Mouse (Mus musculus) CH12F3 (cell line): ENCODE results near the gene Sec1.

ENCODE experiments used
- in situ Hi-C: fragments of 300-500 bp; cut with MboI; formaldehyde crosslinking; loops from 2 replicates; pipeline ENCODE4 v1.14.3; 2020; ENCODE audit warnings: low sequenced_read_pairs

Gene Sec1

DNA sequence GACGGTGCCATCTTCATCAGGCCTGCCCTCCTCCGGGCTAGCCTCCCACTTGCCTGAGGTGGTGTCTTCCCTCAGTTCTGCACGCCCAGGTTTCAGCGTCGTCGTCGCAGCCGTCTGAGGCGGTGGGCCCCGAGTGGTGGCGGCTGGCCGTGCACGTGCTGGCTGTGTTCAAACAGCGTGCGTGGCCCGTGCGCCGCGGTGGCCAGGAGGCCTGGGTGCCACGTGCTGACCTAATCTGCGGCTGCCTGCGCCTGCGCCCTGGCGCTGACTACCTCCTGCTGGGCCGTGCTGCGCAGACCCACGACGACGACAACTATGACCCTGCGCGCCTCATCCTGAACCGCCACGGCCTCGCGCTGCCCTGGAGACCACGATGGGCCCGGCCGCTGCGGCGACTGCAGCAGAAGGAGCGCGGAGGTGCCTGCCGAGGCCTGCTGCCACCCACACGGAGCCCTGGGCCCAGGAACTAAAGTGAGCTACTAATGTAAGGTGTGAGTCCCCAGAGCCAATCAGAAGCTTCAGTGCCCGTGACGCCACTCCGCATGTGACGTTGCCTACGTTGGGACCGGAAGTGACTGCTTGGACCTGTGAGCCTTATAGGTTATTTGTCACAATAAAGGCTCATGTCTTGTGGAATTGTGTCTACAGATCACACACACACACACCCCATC lies at the start of gene Sec1:
Gene Sec1 (minus strand): TSS at position 482 of the 671 bp plus-strand sequence.
- in situ Hi-C loops, result no loop called here

DNA sequence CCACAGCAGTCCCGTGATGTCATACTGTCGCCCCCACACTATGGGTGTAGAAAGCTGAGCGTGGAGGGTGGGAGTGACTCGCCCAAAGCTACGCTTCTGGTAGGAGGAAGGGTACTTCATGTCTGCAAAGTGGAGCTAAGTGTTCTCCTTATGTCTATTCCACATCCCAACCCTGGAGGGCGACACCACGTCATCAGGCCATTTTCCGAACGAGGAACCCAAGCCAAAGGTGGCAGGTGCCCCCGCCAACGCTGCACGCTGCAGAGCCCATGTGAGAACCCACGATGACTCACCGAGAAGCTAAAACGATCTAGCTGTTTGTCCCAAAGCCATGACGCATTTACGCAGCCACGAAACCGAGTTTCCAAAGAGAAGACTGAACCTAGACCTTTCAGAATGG lies 48.1 kb upstream of the Sec1 start:
- in situ Hi-C loops, result loop anchor here (5.0 to 10.0 kb wide), 2 partner anchors 35 to 192 kb away; no protein-coding TSS in a partner anchor

DNA sequence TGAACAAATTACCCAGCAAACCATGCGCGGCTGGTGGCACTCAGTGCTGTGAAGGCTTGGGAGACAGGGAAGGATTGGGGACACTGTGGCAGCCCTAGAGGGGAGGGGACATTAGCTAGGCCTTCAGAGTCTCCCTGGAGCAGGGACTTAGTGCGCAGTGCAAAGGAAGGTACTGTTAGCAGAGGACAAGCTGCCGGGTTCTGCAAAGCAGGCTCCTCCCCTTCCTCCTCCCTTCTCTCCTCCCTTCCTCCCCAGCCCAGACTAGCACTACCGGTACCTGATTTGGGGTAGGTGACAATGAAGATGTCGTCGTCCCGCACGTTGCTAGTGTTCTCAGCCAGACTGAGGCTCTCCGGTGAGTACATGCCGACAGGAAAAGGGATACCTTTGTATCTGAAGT lies 47.6 kb upstream of the Sec1 start:
- in situ Hi-C loops, result loop anchor here (5.0 to 10.0 kb wide), 2 partner anchors 36 to 193 kb away; no protein-coding TSS in a partner anchor

DNA sequence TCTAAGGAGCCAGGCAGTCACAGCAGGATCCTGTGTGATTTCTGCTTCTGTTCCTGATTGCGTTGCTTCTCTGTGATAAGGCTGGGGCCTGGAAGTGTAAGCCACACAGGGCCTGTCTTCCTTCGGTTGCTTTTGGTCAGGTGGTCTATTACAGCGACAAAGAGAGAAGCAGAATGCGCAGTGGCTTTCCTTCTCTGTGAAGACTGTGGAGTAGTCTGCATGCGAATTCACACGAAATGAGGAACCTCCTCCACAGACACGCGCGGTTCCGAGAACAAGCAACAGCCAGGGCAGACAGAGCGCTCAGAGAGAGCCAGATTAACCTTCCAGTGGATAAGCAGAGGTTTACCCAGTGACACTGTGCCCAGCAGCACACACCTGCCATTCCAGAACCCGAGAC lies 47.1 kb upstream of the Sec1 start:
- in situ Hi-C loops, result loop anchor here (5.0 to 10.0 kb wide), 2 partner anchors 36 to 193 kb away; no protein-coding TSS in a partner anchor

DNA sequence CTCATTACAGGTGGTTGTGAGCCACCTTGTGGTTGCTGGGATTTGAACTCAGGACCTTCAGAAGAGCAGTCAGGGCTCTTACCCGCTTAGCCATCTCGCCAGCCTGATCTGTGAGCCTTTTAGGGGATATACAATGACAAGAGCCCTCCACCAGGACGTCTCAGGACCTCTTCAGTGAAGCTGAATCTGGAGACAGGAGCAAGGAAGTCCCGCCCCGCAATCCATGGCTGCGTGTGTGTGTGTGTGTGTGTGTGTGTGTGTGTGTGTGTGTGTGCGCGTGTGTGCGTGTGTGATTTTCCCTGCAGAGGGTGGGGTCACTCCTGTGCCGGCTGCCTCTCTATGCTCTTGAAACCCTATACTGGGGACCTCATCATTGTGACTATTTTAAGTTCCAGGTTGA lies 45.6 kb upstream of the Sec1 start:
- in situ Hi-C loops, result loop anchor here (5.0 to 10.0 kb wide), 2 partner anchors 37 to 195 kb away; no protein-coding TSS in a partner anchor

DNA sequence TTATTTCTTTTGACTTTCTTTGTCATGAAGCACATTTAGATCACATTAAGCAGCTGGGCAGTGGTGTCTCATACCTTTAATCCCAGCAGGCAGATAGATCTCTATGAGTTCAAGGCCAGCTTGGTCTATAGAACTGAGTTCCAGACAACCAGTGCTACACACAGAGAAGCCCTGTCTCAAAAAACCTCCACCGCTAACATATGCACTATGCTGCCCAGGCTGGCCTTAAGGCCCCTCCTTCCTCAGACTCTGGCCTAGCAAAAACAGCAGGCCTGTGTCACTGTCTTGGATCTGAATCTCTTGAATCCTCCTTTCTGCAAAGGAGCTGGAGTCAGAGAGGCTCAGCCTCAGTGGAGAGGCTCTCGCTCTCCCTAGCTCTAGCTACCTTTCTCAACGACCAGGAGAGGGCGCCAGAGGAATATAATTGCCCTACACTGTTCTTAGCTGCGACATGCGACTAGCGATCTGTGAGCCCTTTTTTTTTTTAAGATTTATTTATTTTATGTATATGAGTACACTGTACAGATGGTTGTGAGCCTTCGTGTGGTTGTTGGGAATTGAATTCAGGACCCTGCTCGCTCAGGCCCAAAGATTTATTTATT lies 45.1 kb upstream of the Sec1 start:
- in situ Hi-C loops, result no loop called here

DNA sequence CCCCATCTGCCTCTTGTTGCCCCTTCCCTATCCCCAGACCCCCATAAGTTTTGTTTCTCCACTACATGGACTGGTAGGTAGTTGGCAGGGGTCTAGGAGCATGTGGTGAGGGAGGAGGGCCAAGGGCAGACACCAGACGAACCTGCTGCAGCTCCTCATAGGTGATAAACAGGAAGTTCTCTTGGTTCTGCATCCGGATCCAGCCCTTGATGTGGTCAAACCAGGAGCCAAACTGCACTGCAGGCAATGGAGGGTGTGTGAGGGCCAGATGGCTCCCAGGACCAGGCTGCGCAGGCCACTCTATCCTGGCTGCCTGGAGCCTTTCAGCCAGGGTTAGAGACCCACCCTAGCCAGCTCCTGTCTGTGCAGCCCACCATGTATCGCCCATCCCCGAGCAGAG lies 39.3 kb upstream of the Sec1 start:
- in situ Hi-C loops, result loop anchor here (5.0 kb wide), 1 partner anchor 69 kb away; no protein-coding TSS in a partner anchor

DNA sequence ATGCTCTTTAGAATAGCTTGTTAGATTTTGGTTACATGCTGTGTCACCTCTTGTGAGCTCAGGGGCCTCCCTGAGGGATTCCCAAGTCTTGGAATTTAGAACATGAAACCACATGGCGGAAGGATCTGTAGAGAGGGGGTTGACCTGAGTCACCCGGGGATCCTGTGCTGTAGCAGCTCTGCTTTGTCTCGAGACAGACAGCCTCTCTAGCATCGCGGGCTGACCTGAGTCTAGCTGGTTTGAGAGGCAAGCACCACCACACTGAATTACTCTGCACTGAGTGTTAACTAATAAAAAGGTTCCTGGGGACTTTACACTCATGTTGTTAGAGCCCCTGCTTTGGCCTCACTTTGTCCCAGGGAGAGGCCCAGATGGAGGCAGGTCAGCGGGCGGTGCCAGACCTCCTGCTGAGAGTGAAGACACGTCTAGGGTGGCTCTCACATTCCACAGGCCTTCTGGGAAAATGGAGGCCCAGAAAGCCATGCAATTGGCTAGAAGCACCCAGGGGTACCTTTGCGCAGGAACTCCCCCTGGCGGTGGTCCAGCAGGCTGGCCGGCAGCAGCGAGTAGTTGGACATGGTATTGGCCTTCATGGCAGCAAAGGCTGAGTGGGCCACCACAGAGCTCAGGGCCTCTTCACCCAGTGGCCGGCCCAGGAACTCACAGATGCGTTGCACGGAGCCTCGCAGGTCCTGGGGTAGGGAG lies 36.7 kb upstream of the Sec1 start:
- in situ Hi-C loops, result loop anchor here (5.0 kb wide), 1 partner anchor 71 kb away; no protein-coding TSS in a partner anchor

DNA sequence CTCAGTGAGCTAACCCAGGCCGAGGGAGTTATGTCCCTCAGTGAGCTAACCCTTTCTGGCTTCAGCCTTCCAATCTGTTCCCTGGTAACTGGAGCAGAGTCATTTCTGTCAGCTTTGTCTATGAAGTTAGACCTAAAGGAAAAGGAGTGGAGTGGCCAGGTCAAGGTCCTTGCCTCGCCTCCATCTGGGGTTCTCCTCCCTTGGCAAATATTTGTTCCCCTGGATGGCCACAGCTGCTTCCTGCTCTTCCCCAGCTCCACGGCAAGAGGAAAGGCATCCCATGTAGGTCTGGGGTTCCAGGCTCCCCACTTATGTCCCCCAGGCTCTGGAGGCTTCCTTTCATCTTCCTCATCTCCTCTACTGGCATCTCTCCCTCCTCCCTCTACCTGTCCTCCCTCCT lies 33.4 kb upstream of the Sec1 start:
- in situ Hi-C loops, result no loop called here

DNA sequence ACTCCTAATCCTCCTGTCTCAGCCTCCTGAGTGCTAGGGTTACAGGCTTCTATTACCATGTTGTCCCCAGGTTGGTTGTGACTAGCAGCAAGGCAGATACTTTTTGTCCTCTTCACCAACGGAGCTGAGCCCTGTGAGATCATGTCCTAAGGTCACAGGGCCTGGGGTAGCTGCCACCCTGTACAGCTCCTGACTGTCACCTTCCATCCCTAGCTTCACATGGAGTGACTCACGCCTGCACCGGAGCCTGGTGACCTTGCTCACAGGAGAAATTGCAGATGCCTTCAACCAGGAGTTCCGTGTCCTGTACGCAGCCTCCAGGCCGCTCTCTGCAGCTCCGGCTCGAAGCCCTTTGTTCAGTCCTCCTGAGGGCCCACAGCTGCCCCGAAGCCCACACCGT lies 32.2 kb upstream of the Sec1 start:
- in situ Hi-C loops, result no loop called here

DNA sequence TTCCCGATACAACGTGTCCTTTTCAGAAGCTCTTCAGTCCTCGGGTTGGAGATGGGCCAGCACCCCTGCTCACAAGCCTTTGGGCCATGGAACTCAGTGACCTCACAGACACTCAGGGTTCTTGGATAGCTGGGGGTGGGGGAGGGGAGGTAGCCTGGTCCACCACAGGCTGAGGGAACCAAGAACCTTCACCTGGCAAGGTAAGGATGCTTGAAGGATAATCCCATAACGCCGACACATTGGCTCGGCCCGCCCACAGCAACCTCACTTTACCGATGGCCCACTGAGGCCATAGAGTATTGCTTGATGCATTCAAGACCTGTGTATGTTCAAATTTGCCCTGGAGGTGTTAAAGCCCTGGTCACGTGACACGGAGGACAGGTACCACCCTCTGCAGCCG lies 31.5 kb upstream of the Sec1 start, which contains the start of gene Spaca4:
Gene Spaca4 (minus strand): TSS at position 101 of the 400 bp plus-strand sequence.
- in situ Hi-C loops, result no loop called here

DNA sequence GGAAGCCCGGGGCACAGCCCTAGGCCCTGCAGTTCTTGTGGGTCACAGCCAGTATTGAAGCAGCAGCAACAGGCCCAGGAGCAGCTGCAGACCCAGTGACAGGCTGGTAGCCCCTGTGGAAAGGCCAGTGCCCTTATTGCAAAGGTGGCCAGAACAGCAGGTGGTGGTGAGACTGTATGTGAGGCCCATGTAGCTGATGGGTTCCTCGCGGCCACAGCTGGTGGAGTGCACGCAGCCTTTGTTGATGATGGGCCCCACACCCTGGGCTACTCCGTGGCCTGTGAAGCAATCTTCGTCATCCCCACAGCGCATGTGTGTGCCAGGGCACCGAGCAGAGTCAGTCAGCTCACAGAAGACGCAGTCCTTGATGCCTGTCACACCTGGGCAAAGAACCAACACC lies 30.9 kb upstream of the Sec1 start:
- in situ Hi-C loops, result no loop called here

DNA sequence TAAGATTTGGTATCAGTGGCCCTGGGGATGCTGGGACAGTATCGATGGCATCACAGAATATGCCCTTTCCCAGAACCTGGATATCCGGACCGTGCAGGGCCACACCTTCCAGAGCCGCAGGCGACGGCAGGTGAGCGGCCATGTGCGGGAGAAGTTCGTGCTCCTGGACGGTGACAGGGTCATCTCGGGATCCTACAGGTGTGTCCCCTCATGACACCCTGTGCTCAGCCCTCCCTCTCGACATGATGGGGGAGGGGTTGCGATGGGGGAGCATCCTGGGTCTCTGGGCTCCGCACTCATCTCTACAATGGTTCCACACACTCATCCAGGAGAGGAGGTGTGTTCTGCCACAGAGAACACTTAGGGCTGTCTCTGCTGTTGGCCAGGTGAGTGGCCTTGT lies 29.6 kb upstream of the Sec1 start:
- in situ Hi-C loops, result no loop called here

DNA sequence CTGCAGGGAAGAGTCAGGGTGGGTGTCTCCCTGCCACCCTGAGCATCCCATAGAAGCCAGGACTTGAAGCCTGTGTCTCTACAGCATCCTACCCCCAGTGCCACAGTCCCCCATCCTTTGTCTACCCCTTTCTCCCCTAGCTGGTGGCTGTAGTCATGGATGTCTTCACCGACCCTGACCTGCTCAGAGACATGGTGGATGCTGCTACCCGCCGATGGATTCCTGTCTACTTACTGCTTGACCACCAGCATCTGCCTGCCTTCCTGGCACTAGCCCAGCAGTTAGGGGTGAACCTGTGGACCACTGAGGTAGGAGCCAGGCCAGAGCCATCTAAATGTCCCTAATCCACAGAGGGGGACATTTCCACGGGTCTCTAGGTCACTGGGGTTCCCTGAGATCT lies 29.1 kb upstream of the Sec1 start:
- in situ Hi-C loops, result no loop called here

DNA sequence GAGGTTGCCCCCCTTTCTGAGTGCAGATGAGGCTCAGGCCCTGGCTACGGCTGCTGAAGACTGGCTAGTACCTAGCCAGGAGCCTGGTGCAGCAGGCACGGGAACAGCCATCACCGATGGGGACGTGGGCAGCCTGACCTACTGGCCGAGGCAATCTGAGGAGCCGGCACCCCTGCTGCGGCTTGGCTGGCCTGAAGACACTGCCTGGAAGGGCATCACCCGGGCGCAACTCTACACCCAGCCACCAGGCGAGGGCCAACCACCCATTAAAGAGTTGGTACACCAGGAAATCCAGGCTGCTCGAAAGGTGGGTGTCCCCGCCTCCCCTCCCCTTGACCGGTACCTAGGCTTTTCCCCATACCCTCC lies 28.1 kb upstream of the Sec1 start:
- in situ Hi-C loops, result no loop called here

DNA sequence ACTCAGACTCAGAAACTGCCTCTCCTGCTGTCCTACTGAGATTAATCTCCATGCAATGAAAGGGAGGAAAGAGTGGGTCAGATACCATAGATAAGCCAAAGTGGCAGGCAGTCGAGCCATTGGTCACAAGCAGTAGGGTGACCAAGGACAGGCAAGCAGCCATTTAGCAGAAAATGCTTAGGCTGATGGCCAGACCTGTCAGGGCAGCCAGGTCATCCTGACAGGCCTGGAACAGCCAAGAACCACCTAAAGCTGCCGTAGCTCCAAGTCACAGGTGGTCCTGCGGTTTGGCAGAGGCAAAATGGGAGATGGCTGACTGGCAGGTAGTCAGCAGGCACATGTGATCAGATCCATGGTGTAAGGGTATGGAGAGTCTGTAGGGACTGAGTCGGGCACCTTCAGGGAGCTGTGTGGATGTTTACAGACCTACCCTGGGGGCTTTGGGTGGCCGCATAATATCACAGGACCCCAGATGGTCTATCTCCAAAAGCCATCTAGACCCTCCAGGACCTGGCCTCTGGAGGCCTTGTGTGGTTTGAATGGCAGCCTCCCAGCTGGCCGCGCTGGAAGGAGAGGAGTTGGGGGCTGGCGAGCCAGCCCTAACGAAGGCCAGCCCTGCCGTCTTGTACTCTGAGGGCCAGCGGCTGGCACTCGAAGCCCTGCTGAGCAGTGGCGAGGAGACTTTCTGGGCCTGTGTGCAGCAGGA lies 27.6 kb upstream of the Sec1 start:
- in situ Hi-C loops, result no loop called here

DNA sequence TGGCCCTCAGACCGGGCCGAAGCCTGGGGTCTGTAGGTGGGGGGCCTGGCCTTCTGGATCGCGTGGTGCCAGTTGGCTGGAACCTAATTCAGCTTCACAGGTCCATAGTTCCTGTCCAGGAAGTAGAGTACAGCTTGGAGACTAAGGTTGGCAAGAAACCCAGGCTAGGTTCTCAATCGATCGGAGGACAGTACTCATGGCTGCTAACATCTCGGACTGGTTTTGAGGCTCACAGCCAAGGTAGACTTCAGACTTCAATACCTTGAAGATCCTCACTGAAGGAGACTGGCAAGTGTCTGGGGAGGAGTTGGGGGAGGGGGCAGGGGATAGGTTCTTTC lies 27.0 kb upstream of the Sec1 start:
- in situ Hi-C loops, result no loop called here

DNA sequence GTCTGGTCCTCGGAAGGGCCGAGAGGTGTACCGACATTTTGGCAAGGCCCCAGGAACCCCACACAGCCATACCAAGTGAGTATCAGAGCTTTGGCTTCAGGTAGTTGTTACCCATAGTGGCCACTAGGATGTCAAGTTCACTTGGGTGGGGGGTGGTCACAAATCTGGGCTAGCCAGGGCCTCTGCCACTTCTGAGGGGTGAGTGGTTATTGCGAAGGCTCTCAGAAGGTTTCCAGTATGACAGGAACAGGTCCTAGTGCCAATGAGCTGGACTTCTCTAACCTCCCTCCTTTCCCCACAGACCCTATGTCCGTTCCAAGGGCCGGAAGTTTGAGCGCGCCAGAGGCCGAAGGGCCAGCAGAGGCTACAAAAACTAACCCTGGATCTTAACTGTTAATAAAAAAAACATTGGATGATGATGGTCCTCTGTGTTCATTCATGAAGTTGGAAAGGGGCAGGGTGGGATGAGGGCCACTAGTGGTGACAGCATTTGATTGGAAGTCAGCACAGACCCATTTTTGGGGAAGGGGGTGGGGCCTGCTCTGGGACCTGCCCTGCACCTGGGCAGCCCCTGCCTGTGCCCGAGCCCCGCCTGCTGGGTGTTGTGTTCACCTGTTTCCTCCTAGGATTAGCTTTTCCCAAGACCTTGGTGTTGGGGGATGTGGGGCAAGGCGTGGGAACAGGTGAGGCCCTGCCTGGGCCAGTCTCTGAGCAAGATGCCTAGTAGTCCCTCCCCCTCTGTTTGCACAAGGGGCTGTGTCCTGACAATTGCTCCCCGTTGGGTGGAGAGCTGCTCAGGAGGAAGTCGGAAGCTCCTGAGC lies 26.4 kb upstream of the Sec1 start, which contains the start of gene Fam83e:
Gene Fam83e (plus strand): TSS at position 800 of the 821 bp plus-strand sequence.
- in situ Hi-C loops, result no loop called here

DNA sequence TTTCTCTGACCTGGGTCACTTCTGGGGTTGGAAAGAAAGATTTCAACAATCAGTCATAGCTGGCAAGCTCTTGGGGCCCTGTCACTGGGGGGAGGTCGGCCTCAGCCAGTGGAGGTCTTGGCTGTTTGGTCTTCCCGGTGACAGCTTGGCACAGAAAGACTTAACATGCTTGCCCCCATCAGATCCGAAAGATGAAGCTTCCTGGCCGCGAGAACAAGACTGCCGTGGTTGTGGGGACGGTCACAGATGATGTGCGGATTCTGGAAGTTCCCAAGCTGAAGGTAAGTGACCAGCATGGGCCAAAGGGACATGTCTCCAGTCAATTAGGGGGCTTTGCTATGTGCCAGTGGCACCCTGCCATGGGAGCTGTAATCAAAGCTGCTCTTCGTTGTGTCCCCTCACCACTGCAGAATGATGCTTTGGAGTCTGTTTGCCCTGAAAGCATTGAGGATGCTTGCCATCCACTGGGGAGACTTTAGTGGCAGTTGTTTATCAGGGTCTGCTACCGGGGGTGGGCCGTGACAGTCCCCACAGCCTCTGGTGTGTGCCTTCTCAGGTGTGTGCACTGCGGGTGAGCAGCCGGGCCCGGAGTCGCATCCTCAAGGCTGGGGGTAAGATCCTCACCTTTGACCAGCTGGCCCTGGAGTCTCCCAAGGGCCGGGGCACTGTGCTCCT lies 25.7 kb upstream of the Sec1 start:
- in situ Hi-C loops, result no loop called here

DNA sequence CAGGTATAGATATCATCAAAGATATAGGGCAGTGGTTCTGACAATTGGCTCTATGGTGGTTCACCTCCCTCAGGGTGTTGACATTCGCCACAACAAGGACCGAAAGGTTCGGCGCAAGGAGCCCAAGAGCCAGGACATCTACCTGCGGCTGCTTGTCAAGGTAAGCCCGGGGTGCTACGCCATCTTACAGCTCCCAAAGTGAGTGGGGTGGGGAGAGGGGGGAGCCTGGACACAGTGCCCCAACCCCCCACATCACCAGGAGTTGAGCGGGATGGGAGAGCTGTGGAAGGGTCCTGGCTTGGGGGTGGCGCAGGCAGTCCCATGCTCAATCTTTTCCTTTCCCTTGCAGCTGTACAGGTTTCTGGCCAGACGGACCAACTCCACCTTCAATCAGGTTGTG lies 25.0 kb upstream of the Sec1 start:
- in situ Hi-C loops, result no loop called here
